ENCODE assay signal across 12 mouse cellular contexts in genomic region chr2:71750087-71750453, GRCm38 (mm10). TPM values are rescaled to one million over a fixed set of nuclear protein-coding genes. Genes with fewer than 3 reads are reported as not detected.
DNase-seq lines count a peak whose midpoint lies in the region; ATAC-seq and TF ChIP-seq lines count a peak whose summit lies in the region.
"Had no signal": no experiment of that assay in that cellular context is flagged by ENCODE, and none has a peak within 500 bp of the region (broad histone marks: within the 10 kb centered on the region; RNA-seq: fewer than 3 reads in every experiment).

No protein-coding gene starts in this region.

- peaks cover 15% of the 10 kb centered on the region for H3K36me3 ChIP-seq in E14TG2a.4 (ENCODE audit: insufficient read depth, low read length)
- no peaks in the 10 kb centered on the region for H3K36me3 ChIP-seq in forebrain, postnatal 0 days (ENCODE audit: insufficient read depth)
- no peaks in the 10 kb centered on the region for H3K36me3 ChIP-seq in midbrain, embryonic 12.5 days
- H3K36me3 ChIP-seq: limb, embryonic 15.5 days had no signal

- H3K9ac ChIP-seq in forebrain, postnatal 0 days: no peak overlapping the region
- H3K9ac ChIP-seq in midbrain, embryonic 12.5 days (replicated peaks): no peak overlapping the region
- H3K9ac ChIP-seq: limb, embryonic 15.5 days had no signal

- 21% methylated on average over 10 of the region's 10 CpGs for WGBS in forebrain, postnatal 0 days
- 14% methylated on average over 10 of the region's 10 CpGs for WGBS in midbrain, embryonic 12.5 days

- TF ChIP-seq CTCF in E14TG2a.4 (conservative IDR thresholded peaks at IDR 0.05; ENCODE audit: low read length): no peak
- no peak for TF ChIP-seq CTCF in forebrain, postnatal 0 days (IDR thresholded peaks at IDR 0.05; ENCODE audit: low read depth)

- no peaks in the 10 kb centered on the region for H3K27me3 ChIP-seq in E14TG2a.4 (ENCODE audit: insufficient read depth, low read length)
- H3K27me3 ChIP-seq in forebrain, postnatal 0 days (ENCODE audit: insufficient read depth, low read length): no peaks in the 10 kb centered on the region
- peaks cover 23% of the 10 kb centered on the region for H3K27me3 ChIP-seq in midbrain, embryonic 12.5 days
- H3K27me3 ChIP-seq: limb, embryonic 15.5 days had no signal

- H3K27ac ChIP-seq in brown adipose tissue, adult 24 weeks (replicated peaks; ENCODE audit: low read depth, low read length): 0 out of 2 replicates have a peak overlapping the region, but pooled peaks have one; percentile 2
- H3K27ac ChIP-seq in forebrain, postnatal 0 days (ENCODE audit: low read depth, low read length): no peak overlapping the region
- peak overlapping the region; percentile 58; the same call in 1 of the 2 replicates for H3K27ac ChIP-seq in midbrain, embryonic 12.5 days (replicated peaks)
- H3K27ac ChIP-seq: limb, embryonic 15.5 days; macrophage had no signal

- peaks cover 69% of the 10 kb centered on the region for H3K4me1 ChIP-seq in E14TG2a.4 (replicated peaks; ENCODE audit: low read depth, low read length)
- H3K4me1 ChIP-seq in brown adipose tissue, adult 24 weeks (ENCODE audit: control insufficient read depth, insufficient read depth, insufficient read length, low read length): peaks cover 19% of the 10 kb centered on the region
- H3K4me1 ChIP-seq in forebrain, postnatal 0 days (ENCODE audit: insufficient read depth): 0 out of 2 replicates have a peak, but pooled peaks cover 7% of the 10 kb centered on the region
- peaks cover 37% of the 10 kb centered on the region for H3K4me1 ChIP-seq in midbrain, embryonic 12.5 days

- peak overlapping the region; percentile 75 for H3K4me3 ChIP-seq in E14TG2a.4 (replicated peaks; ENCODE audit: low read length)
- no peak overlapping the region for H3K4me3 ChIP-seq in brown adipose tissue, adult 24 weeks (ENCODE audit: insufficient read depth, low read depth, low read length)
- peak overlapping the region; percentile 9; the same call in 1 of the 2 replicates for H3K4me3 ChIP-seq in forebrain, postnatal 0 days (ENCODE audit: low read depth, low read length)
- H3K4me3 ChIP-seq in midbrain, embryonic 12.5 days: peak overlapping the region; percentile 18; the same call in 1 of the 2 replicates
- H3K4me3 ChIP-seq: limb, embryonic 15.5 days had no signal

- peak overlapping the region; percentile 37 for H3K4me2 ChIP-seq in forebrain, postnatal 0 days (ENCODE audit: low read depth)
- peak overlapping the region; percentile 44 for H3K4me2 ChIP-seq in midbrain, embryonic 12.5 days (replicated peaks)
- H3K4me2 ChIP-seq: limb, embryonic 15.5 days had no signal

- no peak for ATAC-seq in forebrain, postnatal 0 days
- peak; percentile 63; the same call in 1 of the 2 replicates for ATAC-seq in midbrain, embryonic 12.5 days (ENCODE audit: low FRiP score, low read depth)
- no peak for ATAC-seq in frontal cortex, adult (ENCODE audit: low TSS enrichment)
- no peak for ATAC-seq in erythroid progenitor cell, adult 5-6 weeks (replicated peaks; ENCODE audit: low FRiP score, poor library complexity, severe bottlenecking)
- ATAC-seq: CD4-positive, CD25-positive, alpha-beta regulatory T cell, adult 4 months had no signal

- DNase-seq in forebrain, postnatal 0 days: peak; percentile 32
- DNase-seq in layer of hippocampus, postnatal 25 days (ENCODE audit: extremely low spot score in 1 of 2, low spot score in 1 of 2): no peak
- DNase-seq in heart, adult 9 months (ENCODE audit: low spot score in 2 of 2): no peak
- DNase-seq: gastrocnemius, postnatal 25 days had no signal

- H3K9me3 ChIP-seq in E14TG2a.4 (ENCODE audit: low read length): no peaks in the 10 kb centered on the region
- no peaks in the 10 kb centered on the region for H3K9me3 ChIP-seq in forebrain, postnatal 0 days (ENCODE audit: low read length)
- no peaks in the 10 kb centered on the region for H3K9me3 ChIP-seq in midbrain, embryonic 12.5 days
- H3K9me3 ChIP-seq: limb, embryonic 15.5 days had no signal

RNA-seq across cellular contexts. Expression of gene Itga6, which starts 4.7 kb away (rescaled TPM):
- 14.9 and 28.2 TPM in 2 replicates for polyA plus RNA-seq in brown adipose tissue, adult 24 weeks (2012; ENCODE audit: insufficient read depth, insufficient read length, missing spikeins)
- total RNA-seq in forebrain, postnatal 0 days (2014; rRNA removed): 37.5 and 52.3 TPM in 2 replicates
- 11.7 and 16.8 TPM in 2 replicates for polyA plus RNA-seq in forebrain, postnatal 0 days (2015; fragmentation: Nextera tagmentation; extraction: Ambion mirVana)
- polyA plus RNA-seq in midbrain, embryonic 12.5 days (2016; fragmentation: Nextera tagmentation; extraction: Ambion mirVana): 23.2 and 26.5 TPM in 2 replicates
- total RNA-seq in layer of hippocampus, postnatal 25 days (2021): 10 to 100 TPM; 27.2 to 35.7 TPM
- 4.7 and 9.6 TPM in 2 replicates for total RNA-seq in erythroid progenitor cell, adult 5-6 weeks (2015; ENCODE audit: low replicate concordance)
- 3.6 and 7.6 TPM in 2 replicates for total RNA-seq in erythroid progenitor cell, adult 5-6 weeks (2017; ENCODE audit: low replicate concordance)
